In the genomic region with DNA sequence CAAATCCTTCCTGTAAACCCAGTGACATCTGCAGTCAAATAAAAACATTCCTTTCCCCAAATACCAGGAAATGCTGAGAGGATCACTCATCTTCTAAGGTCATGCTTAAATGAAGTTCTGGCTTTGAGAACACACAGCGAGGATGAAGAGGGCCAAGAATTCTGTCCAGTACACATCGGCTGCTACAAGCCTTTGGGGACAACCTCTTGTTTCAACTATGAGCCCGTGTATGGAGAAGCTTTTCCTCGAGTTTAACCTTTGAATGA, we compare ENCODE assay signal across 23 mouse cellular contexts.
DNase-seq lines count a peak whose midpoint lies in the region; ATAC-seq lines count a peak whose summit lies in the region.
"Had no signal": no experiment of that assay in that cellular context is flagged by ENCODE, and none has a peak within 500 bp of the region (broad histone marks: within the 10 kb centered on the region; RNA-seq: fewer than 3 reads in every experiment).

No protein-coding gene starts in this region.

- no peak overlapping the region for H3K4me3 ChIP-seq in embryonic facial prominence, embryonic 15.5 days (replicated peaks)
- H3K4me3 ChIP-seq: embryonic facial prominence, embryonic 13.5 days; heart, embryonic 13.5 days; hindbrain, embryonic 12.5 days; layer of hippocampus, adult 2 months; lung, embryonic 15.5 days had no signal

- no peaks in the 10 kb centered on the region for H3K9me3 ChIP-seq in embryonic facial prominence, embryonic 15.5 days (replicated peaks)
- H3K9me3 ChIP-seq: embryonic facial prominence, embryonic 13.5 days; heart, embryonic 13.5 days; hindbrain, embryonic 12.5 days; lung, embryonic 15.5 days had no signal

- H3K27ac ChIP-seq in embryonic facial prominence, embryonic 15.5 days (replicated peaks) = peak overlapping the region; percentile 9
- H3K27ac ChIP-seq: heart, embryonic 13.5 days; hindbrain, embryonic 12.5 days; layer of hippocampus, adult 2 months had no signal

- H3K4me2 ChIP-seq in embryonic facial prominence, embryonic 15.5 days (replicated peaks) = no peak overlapping the region
- H3K4me2 ChIP-seq: embryonic facial prominence, embryonic 13.5 days; heart, embryonic 13.5 days; hindbrain, embryonic 12.5 days; liver, embryonic 11.5 days; lung, embryonic 15.5 days had no signal

- WGBS in embryonic facial prominence, embryonic 15.5 days = 41% methylated on average over 4 of the region's 4 CpGs

- peaks cover 15% of the 10 kb centered on the region for H3K4me1 ChIP-seq in embryonic facial prominence, embryonic 15.5 days

- no peak for ATAC-seq in embryonic facial prominence, embryonic 15.5 days (ENCODE audit: insufficient number of reproducible peaks, low FRiP score, low TSS enrichment, low read depth)
- ATAC-seq: activated CD4-positive, CD25-positive, alpha-beta regulatory T cell, adult 4 months; forebrain, embryonic 14.5 days had no signal

- H3K36me3 ChIP-seq in embryonic facial prominence, embryonic 15.5 days = no peaks in the 10 kb centered on the region
- H3K36me3 ChIP-seq: embryonic facial prominence, embryonic 13.5 days; heart, embryonic 13.5 days; hindbrain, embryonic 12.5 days; lung, embryonic 15.5 days had no signal

- peak; percentile 14 for DNase-seq in gastrocnemius, postnatal 25 days
- DNase-seq in gastrocnemius, postnatal 10 days = no peak
- peak; percentile 18 for DNase-seq in kidney, postnatal 14 days
- DNase-seq in kidney, postnatal 25 days = no peak
- peak; percentile 39 for DNase-seq in 3134 (ENCODE audit: extremely low read depth, insufficient read length, low spot score)
- DNase-seq in thymus, postnatal 10 days (ENCODE audit: low spot score in 2 of 2) = no peak
- DNase-seq: adrenal gland, postnatal 10 days; cerebellum, adult 2 months; cerebellum, postnatal 25 days; heart, postnatal 14 days; kidney, postnatal 10 days; midbrain, embryonic 14.5 days; right cerebral cortex, postnatal 25 days; thymus, postnatal 25 days had no signal

- H3K27me3 ChIP-seq in embryonic facial prominence, embryonic 15.5 days = 0 out of 2 replicates have a peak, but pooled peaks cover 2% of the 10 kb centered on the region
- H3K27me3 ChIP-seq: embryonic facial prominence, embryonic 13.5 days; heart, embryonic 13.5 days; hindbrain, embryonic 12.5 days; lung, embryonic 15.5 days had no signal

- no peak overlapping the region for H3K9ac ChIP-seq in embryonic facial prominence, embryonic 15.5 days
- H3K9ac ChIP-seq: embryonic facial prominence, embryonic 13.5 days; heart, embryonic 13.5 days; hindbrain, embryonic 12.5 days; lung, embryonic 15.5 days had no signal

Comparison
In these comparisons a context has a peak if more than half of its experiments do, and no peak if none do; other contexts are left out.
1. DNase-seq: peak in gastrocnemius, postnatal 25 days (single experiment), kidney, postnatal 14 days (single experiment) and 3134 (single experiment); none in gastrocnemius, postnatal 10 days (single experiment), kidney, postnatal 25 days (0 of 2) and thymus, postnatal 10 days (0 of 2).